Mouse (Mus musculus) brown adipose tissue, adult 24 weeks (tissue): ENCODE measurements around the gene Brca2. TPM values are rescaled to one million over a fixed set of nuclear protein-coding genes. Genes with fewer than 3 reads are reported as not detected.
A peak's percentile ranks its signal among the peaks of the same experiment; 100 is the strongest.

Experiments used
- H3K27ac ChIP-seq: fragments of 200-500 bp; replicated peaks from 2 replicates; pipeline ENCODE4 v1.5.1; 2012; ENCODE audit warnings: low read depth, mild to moderate bottlenecking, low read length
- H3K4me1 ChIP-seq: fragments of 200-500 bp; 2 replicates; pipeline ENCODE4 v1.6.1; 2012; ENCODE audit warnings: low read length, mixed read lengths; ENCODE audit not compliant: control insufficient read depth, insufficient read depth, insufficient read length
- H3K4me3 ChIP-seq: fragments of 200-500 bp; 2 replicates; pipeline ENCODE4 v1.5.1; 2012; ENCODE audit warnings: low read depth, mild to moderate bottlenecking, low read length, moderate library complexity; ENCODE audit not compliant: insufficient read depth
- polyA plus RNA-seq: library from polyadenylated mRNA; stranded (reverse); fragments of >200 nt; gene quantifications from 2 replicates; pipeline ENCODE4 v1.2.4, GENCODE M21; 2012; ENCODE audit not compliant: missing spikeins, insufficient read depth, insufficient read length

Brca2 gene
- polyA plus RNA-seq, 1 experiment, result 1.4 TPM

DNA sequence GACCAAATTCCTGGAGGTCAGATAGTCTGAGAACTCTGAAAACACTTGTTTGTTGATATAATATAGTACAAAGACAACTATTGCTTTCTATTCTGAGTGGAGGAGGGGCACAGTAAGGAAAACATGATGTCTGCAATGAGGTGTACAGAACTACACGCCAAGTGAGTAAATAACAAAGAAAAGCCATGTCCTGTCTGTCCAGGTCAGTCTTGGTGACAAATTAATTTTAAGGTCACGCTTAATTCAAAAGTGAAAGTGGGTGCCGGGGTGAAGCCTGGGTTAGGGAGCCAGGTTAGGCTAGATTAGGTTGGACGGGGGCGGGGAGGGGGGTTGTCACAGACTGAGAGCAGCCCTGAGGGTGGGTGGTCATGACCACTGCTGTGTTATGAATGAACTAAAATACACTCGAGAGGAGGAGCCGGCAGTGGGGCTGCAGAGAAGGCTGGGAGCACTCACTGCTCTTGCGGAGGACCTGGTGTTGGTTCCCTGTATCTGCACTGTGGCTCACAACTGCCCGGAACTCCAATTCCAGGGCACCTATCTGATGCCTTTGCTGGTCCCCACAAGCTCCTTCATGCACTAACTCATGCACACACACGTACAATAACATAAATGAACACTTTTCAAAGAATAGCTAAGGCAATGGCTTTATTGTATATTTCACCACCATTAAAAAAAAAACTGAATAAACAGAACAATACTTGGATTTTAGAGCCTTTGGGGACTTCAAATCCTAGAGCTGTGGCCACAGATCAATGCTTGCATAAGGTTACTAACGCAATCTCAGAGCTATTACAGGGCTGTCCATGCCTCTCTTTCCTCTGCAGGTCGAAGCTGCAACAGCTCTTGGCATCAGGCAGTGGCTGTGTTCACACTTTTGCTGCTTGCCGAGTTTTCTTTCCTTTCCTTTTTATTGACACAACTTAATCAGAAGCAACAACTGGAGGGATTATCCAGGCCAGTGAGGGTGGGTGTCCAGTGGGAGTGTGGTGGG, 77.2 kb downstream of the Brca2 start:
- H3K4me3 ChIP-seq, result no peak overlapping the region; the same call in 1 of the 2 replicates
- no peak overlapping the region for H3K27ac ChIP-seq

GRCm38 (mm10) chr5:150600554-150601440, 78.4 kb downstream of the Brca2 start:
- peaks cover 3% of the 10 kb centered on the region; the same call in 1 of the 2 replicates for H3K4me1 ChIP-seq
- H3K4me3 ChIP-seq, result peak overlapping the region; percentile 27; the same call in 1 of the 2 replicates
- peak overlapping the region; percentile 33 for H3K27ac ChIP-seq

More for the DNA sequence above, 77.2 kb downstream of the Brca2 start:
- H3K4me1 ChIP-seq, result peaks cover 3% of the 10 kb centered on the region; the same call in 1 of the 2 replicates

GRCm38 (mm10) chr5:150601441-150602230, 79.2 kb downstream of the Brca2 start:
- no peak overlapping the region for H3K27ac ChIP-seq
- no peak overlapping the region for H3K4me3 ChIP-seq
- peaks cover 3% of the 10 kb centered on the region; the same call in 1 of the 2 replicates for H3K4me1 ChIP-seq

- H3K4me3 ChIP-seq, result no peak overlapping the region
- H3K27ac ChIP-seq, result no peak overlapping the region
- H3K4me1 ChIP-seq, result no peaks in the 10 kb centered on the region
Observed at GRCm38 (mm10) chr5:150606131-150606530, 83.7 kb downstream of the Brca2 start.

DNA sequence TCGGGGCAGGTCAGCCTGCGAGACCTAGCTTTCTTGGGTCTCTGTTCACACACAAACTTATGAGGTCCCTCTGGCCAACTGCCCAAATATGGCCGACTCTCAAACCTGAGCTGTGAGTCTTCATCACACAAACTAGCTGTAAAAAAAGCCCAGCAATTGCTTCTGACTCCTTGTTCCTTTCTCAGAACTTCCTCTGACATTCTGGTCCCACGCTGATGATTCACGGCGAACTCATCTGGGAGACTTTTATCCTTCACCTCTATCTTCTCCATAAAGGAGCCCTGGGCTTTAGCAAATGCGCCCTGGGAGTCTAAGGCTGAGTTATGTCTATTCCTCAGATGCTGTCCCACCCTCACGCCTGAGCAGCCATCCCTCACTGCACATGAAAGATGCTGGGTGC, 85.2 kb downstream of the Brca2 start:
- H3K4me3 ChIP-seq, result no peak overlapping the region
- H3K4me1 ChIP-seq, result peaks cover 5% of the 10 kb centered on the region; the same call in 1 of the 2 replicates
- H3K27ac ChIP-seq, result no peak overlapping the region

DNA sequence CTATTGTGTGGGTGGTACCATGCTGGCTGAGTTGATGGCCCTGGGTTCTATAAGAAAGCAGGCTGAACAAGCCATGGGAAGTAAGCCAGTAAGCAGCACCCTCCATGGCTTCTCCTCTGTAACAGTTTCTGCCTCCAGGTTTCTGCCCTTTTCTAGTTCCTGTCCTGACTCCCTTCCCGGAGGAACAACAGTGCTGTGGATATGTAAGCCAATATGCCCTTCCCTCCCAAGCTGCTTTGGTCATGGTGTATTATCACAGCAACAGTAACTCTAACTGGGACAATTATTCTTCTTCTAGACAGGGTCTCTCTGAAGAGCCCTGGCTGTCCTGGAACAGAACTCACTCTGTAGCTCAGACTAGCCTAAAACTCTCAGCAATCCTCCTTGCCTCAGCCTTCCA, 88.7 kb downstream of the Brca2 start:
- Histone ChIP-seq H3K4me1 (peaks cover 5% of the 10 kb centered on the region; the same call in 1 of the 2 replicates), H3K4me3 (no peak overlapping the region), H3K27ac (no peak overlapping the region)

- Histone ChIP-seq H3K4me3 (no peak overlapping the region), H3K4me1 (peaks cover 5% of the 10 kb centered on the region; the same call in 1 of the 2 replicates), H3K27ac (no peak overlapping the region)
Observed at GRCm38 (mm10) chr5:150611697-150612096, 89.3 kb downstream of the Brca2 start.

- no peak overlapping the region for H3K4me3 ChIP-seq
- peaks cover 5% of the 10 kb centered on the region; the same call in 1 of the 2 replicates for H3K4me1 ChIP-seq
- H3K27ac ChIP-seq, result no peak overlapping the region
Observed at GRCm38 (mm10) chr5:150614054-150614453, 91.6 kb downstream of the Brca2 start.

DNA sequence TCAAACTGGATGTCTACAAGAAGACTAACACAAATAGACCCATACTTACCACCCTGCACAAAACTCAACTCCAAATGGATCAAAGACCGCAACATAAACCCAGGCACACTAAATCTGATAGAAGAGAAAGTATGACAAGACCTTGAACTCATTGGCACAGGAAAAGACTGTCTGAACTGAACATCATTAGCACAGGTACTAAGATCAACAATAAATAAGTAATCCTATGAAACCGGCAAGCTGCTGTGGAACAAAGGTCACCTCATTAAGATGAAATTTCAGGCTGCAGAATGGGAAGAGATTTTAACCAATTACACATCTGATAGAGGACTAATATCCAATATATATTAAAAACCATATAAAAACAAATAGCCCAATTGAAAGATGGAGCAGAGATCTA, 93.8 kb downstream of the Brca2 start:
- H3K4me1 ChIP-seq, result peaks cover 5% of the 10 kb centered on the region; the same call in 1 of the 2 replicates

GRCm38 (mm10) chr5:150616731-150617130, 94.3 kb downstream of the Brca2 start:
- no peak overlapping the region for H3K27ac ChIP-seq
- H3K4me3 ChIP-seq, result no peak overlapping the region
- peaks cover 3% of the 10 kb centered on the region; the same call in 1 of the 2 replicates for H3K4me1 ChIP-seq

More for the DNA sequence above, 93.8 kb downstream of the Brca2 start:
- no peak overlapping the region for H3K4me3 ChIP-seq
- H3K27ac ChIP-seq, result no peak overlapping the region

- H3K27ac ChIP-seq, result no peak overlapping the region
- no peaks in the 10 kb centered on the region for H3K4me1 ChIP-seq
Observed at GRCm38 (mm10) chr5:150618599-150619355, 96.3 kb downstream of the Brca2 start.

More at GRCm38 (mm10) chr5:150618599-150619355, 96.3 kb downstream of the Brca2 start:
- H3K4me3 ChIP-seq, result no peak overlapping the region
